Mouse (Mus musculus): ENCODE results near the gene Cyld. TPM values are rescaled to one million over a fixed set of nuclear protein-coding genes. Genes with fewer than 3 reads are reported as not detected.

Cyld gene
- polyA plus RNA-seq, 1 experiment: 26.8 TPM

DNA sequence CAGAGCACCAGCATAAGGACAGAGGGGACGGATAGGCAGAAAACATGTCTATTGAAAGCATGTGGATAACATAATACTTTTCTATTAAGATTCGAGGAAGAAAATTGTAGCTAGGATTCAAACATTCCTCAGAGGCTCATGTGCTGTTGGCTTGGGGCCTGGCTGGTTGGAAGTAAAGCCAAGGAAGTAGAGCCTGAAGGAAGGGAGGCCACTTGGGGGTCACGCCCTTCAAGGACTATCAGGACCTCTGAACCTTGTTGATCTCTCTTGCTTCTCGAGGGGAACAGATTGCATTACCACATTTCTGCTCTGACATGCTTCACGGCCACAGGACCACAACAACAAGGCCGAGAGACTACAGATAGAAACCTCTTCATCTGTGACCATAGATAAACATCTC is 7.7 kb upstream of the Cyld start:
- H3K27me3 ChIP-seq (ENCODE audit: control insufficient read depth, insufficient read depth, low read length): no peaks in the 10 kb centered on the region
- TF ChIP-seq POLR2A (IDR thresholded peaks at IDR 0.05; ENCODE audit: borderline replicate concordance, insufficient read depth, low read length) (no peak), CTCF (IDR thresholded peaks at IDR 0.05; ENCODE audit: borderline replicate concordance, insufficient read depth, low read depth, low read length) (no peak)
- no peak for DNase-seq
- 81% methylated on average over 6 of the region's 6 CpGs for WGBS
- no peaks in the 10 kb centered on the region for H3K4me1 ChIP-seq (ENCODE audit: control insufficient read depth, insufficient read depth, low read length)
- H3K4me3 ChIP-seq (replicated peaks; ENCODE audit: insufficient read depth, low read depth, low read length): no peak overlapping the region
- H3K27ac ChIP-seq (ENCODE audit: insufficient read depth, low read length): no peak overlapping the region

DNA sequence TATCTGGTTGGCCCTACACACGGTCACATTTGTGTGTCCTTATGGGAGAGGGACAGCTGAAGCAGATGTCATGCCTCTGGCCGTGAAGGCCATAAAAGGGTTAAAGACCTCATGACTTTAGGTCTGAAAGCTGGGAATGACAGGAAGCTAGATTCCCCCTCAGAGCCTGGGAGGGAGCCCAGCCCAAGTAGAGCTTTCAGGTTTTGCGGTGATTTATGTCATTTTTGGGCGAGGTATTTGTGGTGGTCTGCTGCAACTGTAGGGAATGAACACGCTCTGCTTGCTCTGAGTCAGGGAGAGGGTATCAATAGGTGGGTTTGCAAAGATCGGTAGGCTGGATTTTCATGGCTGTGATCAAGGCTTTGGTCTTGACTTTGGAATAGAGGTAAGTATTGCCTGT is 6.9 kb upstream of the Cyld start:
- Histone ChIP-seq H3K4me1 (ENCODE audit: control insufficient read depth, insufficient read depth, low read length) (no peaks in the 10 kb centered on the region), H3K27ac (ENCODE audit: insufficient read depth, low read length) (no peak overlapping the region), H3K27me3 (ENCODE audit: control insufficient read depth, insufficient read depth, low read length) (no peaks in the 10 kb centered on the region), H3K4me3 (replicated peaks; ENCODE audit: insufficient read depth, low read depth, low read length) (no peak overlapping the region)
- no peak for DNase-seq
- no peak for TF ChIP-seq CTCF (IDR thresholded peaks at IDR 0.05; ENCODE audit: borderline replicate concordance, insufficient read depth, low read depth, low read length)
- no peak for TF ChIP-seq POLR2A (IDR thresholded peaks at IDR 0.05; ENCODE audit: borderline replicate concordance, insufficient read depth, low read length)
- WGBS: 93% methylated on average over 6 of the region's 6 CpGs

DNA sequence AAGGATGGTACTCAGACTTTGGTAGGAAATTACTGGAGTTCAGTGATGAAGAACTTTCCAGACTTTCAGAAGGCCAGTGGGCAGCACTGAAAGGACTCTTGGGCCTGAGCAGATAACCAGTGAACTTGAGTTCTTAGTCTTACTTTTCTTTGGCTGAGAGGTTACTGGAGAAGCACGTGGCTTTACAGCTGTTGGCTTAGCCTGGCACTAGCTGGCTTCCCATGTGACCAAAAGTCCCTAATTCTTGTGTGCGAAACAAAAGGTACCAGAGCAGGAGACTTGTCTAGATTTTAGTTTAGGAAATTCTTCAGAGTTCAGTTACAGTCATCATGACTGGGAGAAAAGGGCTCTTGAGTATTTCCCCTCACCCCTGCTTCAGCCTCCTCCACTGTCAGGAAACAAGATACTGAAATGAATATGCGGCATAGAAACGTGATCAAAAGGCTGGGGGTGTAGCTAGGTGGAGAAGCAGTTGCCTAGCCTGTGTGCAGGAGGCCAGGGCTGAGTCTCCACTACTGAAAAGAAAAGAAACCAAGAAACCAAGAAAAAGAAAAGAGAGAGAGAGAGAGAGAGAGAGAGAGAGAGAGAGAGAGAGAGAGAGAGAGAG is 5.4 kb upstream of the Cyld start:
- no peak for DNase-seq
- 44% methylated on average over 4 of the region's 4 CpGs for WGBS
- Histone ChIP-seq H3K27ac (ENCODE audit: insufficient read depth, low read length) (no peak overlapping the region), H3K4me1 (ENCODE audit: control insufficient read depth, insufficient read depth, low read length) (no peaks in the 10 kb centered on the region), H3K4me3 (replicated peaks; ENCODE audit: insufficient read depth, low read depth, low read length) (no peak overlapping the region), H3K27me3 (ENCODE audit: control insufficient read depth, insufficient read depth, low read length) (no peaks in the 10 kb centered on the region)
- TF ChIP-seq CTCF (IDR thresholded peaks at IDR 0.05; ENCODE audit: borderline replicate concordance, insufficient read depth, low read depth, low read length) (no peak), POLR2A (IDR thresholded peaks at IDR 0.05; ENCODE audit: borderline replicate concordance, insufficient read depth, low read length) (no peak)

- no peak overlapping the region for H3K4me3 ChIP-seq (replicated peaks; ENCODE audit: insufficient read depth, low read depth, low read length)
- no peaks in the 10 kb centered on the region for H3K4me1 ChIP-seq (ENCODE audit: control insufficient read depth, insufficient read depth, low read length)
- WGBS: 49% methylated on average over 7 of the region's 7 CpGs
- H3K27me3 ChIP-seq (ENCODE audit: control insufficient read depth, insufficient read depth, low read length): no peaks in the 10 kb centered on the region
- H3K27ac ChIP-seq (ENCODE audit: insufficient read depth, low read length): no peak overlapping the region
- TF ChIP-seq POLR2A (IDR thresholded peaks at IDR 0.05; ENCODE audit: borderline replicate concordance, insufficient read depth, low read length) (no peak), CTCF (IDR thresholded peaks at IDR 0.05; ENCODE audit: borderline replicate concordance, insufficient read depth, low read depth, low read length) (no peak)
- no peak for DNase-seq
These were observed 4.9 kb upstream of the Cyld start for GRCm38 (mm10) chr8:88691961-88692360.

DNA sequence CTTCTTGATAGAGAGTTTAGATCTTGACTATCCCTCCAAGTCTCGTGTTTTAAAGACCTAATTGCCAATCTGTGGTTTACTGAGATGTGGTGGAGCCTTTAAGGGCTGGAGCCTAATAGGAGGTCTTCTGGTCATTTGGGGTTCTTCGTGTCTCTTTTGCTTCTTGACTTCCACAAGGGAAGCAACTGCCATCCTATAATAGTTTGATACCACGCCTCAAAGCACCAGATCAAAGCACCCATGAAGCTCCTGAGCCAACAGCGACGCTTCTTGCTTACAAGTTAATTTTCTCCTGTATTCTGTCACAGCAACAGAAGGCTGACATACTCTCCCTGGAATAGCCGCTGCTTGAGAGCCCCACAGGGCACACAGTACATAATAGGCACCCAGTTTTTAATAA is 4.0 kb upstream of the Cyld start:
- no peak overlapping the region for H3K27ac ChIP-seq (ENCODE audit: insufficient read depth, low read length)
- no peak overlapping the region for H3K4me3 ChIP-seq (replicated peaks; ENCODE audit: insufficient read depth, low read depth, low read length)
- DNase-seq: no peak
- no peak for TF ChIP-seq POLR2A (IDR thresholded peaks at IDR 0.05; ENCODE audit: borderline replicate concordance, insufficient read depth, low read length)
- no peak for TF ChIP-seq CTCF (IDR thresholded peaks at IDR 0.05; ENCODE audit: borderline replicate concordance, insufficient read depth, low read depth, low read length)
- no peaks in the 10 kb centered on the region for H3K4me1 ChIP-seq (ENCODE audit: control insufficient read depth, insufficient read depth, low read length)
- WGBS: 52% methylated on average over 6 of the region's 6 CpGs
- no peaks in the 10 kb centered on the region for H3K27me3 ChIP-seq (ENCODE audit: control insufficient read depth, insufficient read depth, low read length)

DNA sequence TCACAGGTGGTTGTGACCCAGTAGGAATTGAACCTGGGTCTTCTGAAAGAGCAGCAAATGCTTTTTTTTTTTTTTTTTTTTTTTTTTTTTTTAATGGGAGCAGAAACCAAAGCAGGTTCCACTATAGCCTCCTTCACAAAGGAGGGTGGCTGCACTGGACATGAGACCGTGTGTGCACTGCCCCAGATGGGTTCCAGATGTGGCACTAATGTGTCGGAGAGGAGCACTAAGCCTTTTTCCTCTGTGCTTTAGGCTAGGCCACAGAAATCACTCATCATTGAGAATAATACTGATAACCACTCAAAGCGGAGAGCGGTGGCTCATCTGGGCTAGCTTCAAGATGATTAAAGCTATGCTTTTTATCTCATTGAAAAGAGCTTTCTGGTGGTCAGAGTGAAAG is 3.5 kb upstream of the Cyld start:
- Histone ChIP-seq H3K27me3 (ENCODE audit: control insufficient read depth, insufficient read depth, low read length) (no peaks in the 10 kb centered on the region), H3K4me1 (ENCODE audit: control insufficient read depth, insufficient read depth, low read length) (no peaks in the 10 kb centered on the region), H3K4me3 (replicated peaks; ENCODE audit: insufficient read depth, low read depth, low read length) (no peak overlapping the region), H3K27ac (ENCODE audit: insufficient read depth, low read length) (no peak overlapping the region)
- no peak for DNase-seq
- no peak for TF ChIP-seq POLR2A (IDR thresholded peaks at IDR 0.05; ENCODE audit: borderline replicate concordance, insufficient read depth, low read length)
- no peak for TF ChIP-seq CTCF (IDR thresholded peaks at IDR 0.05; ENCODE audit: borderline replicate concordance, insufficient read depth, low read depth, low read length)
- 92% methylated on average over 4 of the region's 4 CpGs for WGBS

DNA sequence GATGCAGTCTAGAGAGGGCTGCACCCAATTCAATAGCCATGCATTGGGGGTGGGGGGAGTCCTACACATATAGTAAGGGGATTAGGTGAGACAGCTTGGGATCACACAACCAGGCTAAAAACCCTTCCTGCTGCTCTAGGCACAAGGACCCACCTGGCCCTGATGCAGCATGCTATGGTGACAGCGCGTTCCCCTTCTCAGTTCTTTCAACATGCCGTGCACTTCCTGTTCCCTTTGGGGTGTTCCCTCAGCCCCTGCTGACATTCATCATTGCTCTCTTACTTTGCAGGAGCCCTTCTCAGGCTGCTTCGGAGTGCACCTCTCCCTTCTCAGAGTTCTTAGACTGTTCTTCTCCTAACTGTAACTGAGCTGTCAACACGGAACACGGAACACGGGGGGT is 2.5 kb upstream of the Cyld start:
- no peaks in the 10 kb centered on the region for H3K4me1 ChIP-seq (ENCODE audit: control insufficient read depth, insufficient read depth, low read length)
- DNase-seq: no peak
- H3K27ac ChIP-seq (ENCODE audit: insufficient read depth, low read length): no peak overlapping the region
- no peak overlapping the region for H3K4me3 ChIP-seq (replicated peaks; ENCODE audit: insufficient read depth, low read depth, low read length)
- TF ChIP-seq POLR2A (IDR thresholded peaks at IDR 0.05; ENCODE audit: borderline replicate concordance, insufficient read depth, low read length) (no peak), CTCF (IDR thresholded peaks at IDR 0.05; ENCODE audit: borderline replicate concordance, insufficient read depth, low read depth, low read length) (no peak)
- no peaks in the 10 kb centered on the region for H3K27me3 ChIP-seq (ENCODE audit: control insufficient read depth, insufficient read depth, low read length)
- WGBS: 80% methylated on average over 7 of the region's 7 CpGs

DNA sequence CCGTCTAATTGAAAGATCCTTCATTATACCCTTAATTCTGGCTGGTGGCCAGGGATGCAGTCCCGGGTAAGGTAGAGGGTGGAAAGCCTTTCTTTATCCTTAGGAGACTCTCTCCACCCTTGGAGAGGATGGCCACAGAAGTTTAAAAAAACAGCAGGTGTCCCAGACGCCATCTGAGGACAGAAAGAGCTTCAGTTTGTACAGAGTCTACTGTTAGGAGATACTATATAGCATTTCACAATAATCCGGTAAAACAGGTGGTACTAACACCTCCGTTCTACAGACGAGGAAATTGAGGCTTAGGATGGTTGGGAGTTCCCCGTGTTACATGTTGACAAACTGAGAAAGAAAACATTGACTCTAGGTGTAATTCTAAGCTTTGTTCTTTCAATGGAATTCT is 600 bp upstream of the Cyld start:
- TF ChIP-seq CTCF (IDR thresholded peaks at IDR 0.05; ENCODE audit: borderline replicate concordance, insufficient read depth, low read depth, low read length) (no peak), POLR2A (IDR thresholded peaks at IDR 0.05; ENCODE audit: borderline replicate concordance, insufficient read depth, low read length) (no peak)
- Histone ChIP-seq H3K27me3 (ENCODE audit: control insufficient read depth, insufficient read depth, low read length) (no peaks in the 10 kb centered on the region), H3K27ac (ENCODE audit: insufficient read depth, low read length) (no peak overlapping the region), H3K4me3 (replicated peaks; ENCODE audit: insufficient read depth, low read depth, low read length) (peak overlapping the region; percentile 60), H3K4me1 (ENCODE audit: control insufficient read depth, insufficient read depth, low read length) (peaks cover 2% of the 10 kb centered on the region; the same call in 1 of the 2 replicates)
- DNase-seq: peak; percentile 41 to 49
- WGBS: 2% methylated on average over 7 of the region's 7 CpGs
